Mouse (Mus musculus) CD8-positive naive resting alpha-beta T cell, adult 2 months (primary cell): Measurements from ENCODE around the gene 4922502D21Rik.
"Not testable (repeated sequence)": the region's sequence is repeated elsewhere in the genome, so short reads cannot be mapped to it uniquely, and the experiment has no call there.

ENCODE experiments used
- DNase-seq, 2 experiments: peaks; one replicate each; pipeline ENCODE4 v3.0.0; 2022; ENCODE audit warnings: low read depth in 2 of 2, low spot score in 2 of 2

4922502D21Rik gene

GRCm38 (mm10) chr6:129331610-129332009 is at the start of gene 4922502D21Rik:
4922502D21Rik (minus strand) TSS chr6:129331796.
- no peak for DNase-seq

- no peak for DNase-seq
Measured at GRCm38 (mm10) chr6:129380454-129380853, 48.9 kb upstream of the 4922502D21Rik start.

GRCm38 (mm10) chr6:129374937-129375471 is 43.4 kb upstream of the 4922502D21Rik start:
- no peak for DNase-seq

- DNase-seq: no peak
Measured at GRCm38 (mm10) chr6:129369374-129370132, 38.0 kb upstream of the 4922502D21Rik start.

- DNase-seq: peak; percentile 33 to 59
Measured at GRCm38 (mm10) chr6:129365959-129366359, 34.4 kb upstream of the 4922502D21Rik start.

GRCm38 (mm10) chr6:129363942-129364341 is 32.3 kb upstream of the 4922502D21Rik start:
- no peak for DNase-seq

- DNase-seq: no peak
Measured at GRCm38 (mm10) chr6:129359515-129359914, 27.9 kb upstream of the 4922502D21Rik start.

- DNase-seq: no peak
Measured at GRCm38 (mm10) chr6:129356430-129356829, 24.8 kb upstream of the 4922502D21Rik start.

GRCm38 (mm10) chr6:129355774-129356173 is 24.2 kb upstream of the 4922502D21Rik start:
- peak in 1 of 2 experiments; percentile 2 for DNase-seq

GRCm38 (mm10) chr6:129351091-129351490 is 19.5 kb upstream of the 4922502D21Rik start:
- DNase-seq: no peak

- DNase-seq: no peak
Measured at GRCm38 (mm10) chr6:129349524-129350352, 18.1 kb upstream of the 4922502D21Rik start.

GRCm38 (mm10) chr6:129344408-129344807 is 12.8 kb upstream of the 4922502D21Rik start:
- DNase-seq: no peak

GRCm38 (mm10) chr6:129342391-129342790 is 10.8 kb upstream of the 4922502D21Rik start, which contains the start of gene Clec12a:
Clec12a (plus strand) TSS chr6:129342691.
- not testable (repeated sequence) for DNase-seq

- DNase-seq: no peak
Measured at GRCm38 (mm10) chr6:129337751-129338150, 6.2 kb upstream of the 4922502D21Rik start.

- peak; percentile 64 to 77 for DNase-seq
Measured at GRCm38 (mm10) chr6:129333674-129334078, 2.1 kb upstream of the 4922502D21Rik start.

- DNase-seq: no peak
Measured at GRCm38 (mm10) chr6:129326568-129327150, 4.9 kb downstream of the 4922502D21Rik start.

- DNase-seq: peak in 1 of 2 experiments; percentile 18
Measured at GRCm38 (mm10) chr6:129326016-129326415, 5.6 kb downstream of the 4922502D21Rik start.

- DNase-seq: no peak
Measured at GRCm38 (mm10) chr6:129319331-129319730, 12.3 kb downstream of the 4922502D21Rik start.

GRCm38 (mm10) chr6:129318395-129318794 is 13.2 kb downstream of the 4922502D21Rik start:
- DNase-seq: peak in 1 of 2 experiments; percentile 20

- no peak for DNase-seq
Measured at GRCm38 (mm10) chr6:129316463-129316862, 15.1 kb downstream of the 4922502D21Rik start.

GRCm38 (mm10) chr6:129315698-129316097 is 15.9 kb downstream of the 4922502D21Rik start:
- no peak for DNase-seq
